Mouse (Mus musculus): Measurements from ENCODE around the gene Gab1.

DNA sequence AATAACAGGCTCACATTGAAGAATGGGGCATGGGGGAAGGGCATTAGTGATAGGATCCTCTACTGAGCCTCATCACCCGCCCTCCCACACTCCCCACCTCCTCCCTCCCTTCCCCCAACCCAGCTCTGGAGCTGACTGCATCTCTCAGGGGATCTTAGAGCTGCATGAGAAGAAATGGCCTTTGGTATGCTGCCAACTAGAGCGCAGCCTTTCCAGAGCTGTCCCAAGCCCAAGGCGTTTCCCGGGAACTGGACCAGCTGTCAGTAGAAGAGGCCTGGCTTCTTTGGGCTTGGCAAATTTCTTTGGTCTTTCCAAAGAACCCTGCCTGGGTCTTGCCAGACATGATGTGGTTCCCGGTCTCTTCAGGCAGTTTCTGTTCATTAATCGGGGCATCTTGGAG, 42.3 kb upstream of the Gab1 start:
- TF ChIP-seq CTCF (IDR thresholded peaks at IDR 0.05; ENCODE audit: extremely low read depth, insufficient read length, insufficient replicate concordance, low read depth, low read length) (no peak), POLR2A (IDR thresholded peaks at IDR 0.05; ENCODE audit: low read depth, low read length) (no peak)

All from small intestine, adult 2 months (tissue).